Mouse (Mus musculus): ENCODE results near the gene Cstf1. TPM values are rescaled to one million over a fixed set of nuclear protein-coding genes. Genes with fewer than 3 reads are reported as not detected.

Gene Cstf1
- total RNA-seq, 2 experiments from 2014 or later, result 25.8 to 28.5 TPM

DNA sequence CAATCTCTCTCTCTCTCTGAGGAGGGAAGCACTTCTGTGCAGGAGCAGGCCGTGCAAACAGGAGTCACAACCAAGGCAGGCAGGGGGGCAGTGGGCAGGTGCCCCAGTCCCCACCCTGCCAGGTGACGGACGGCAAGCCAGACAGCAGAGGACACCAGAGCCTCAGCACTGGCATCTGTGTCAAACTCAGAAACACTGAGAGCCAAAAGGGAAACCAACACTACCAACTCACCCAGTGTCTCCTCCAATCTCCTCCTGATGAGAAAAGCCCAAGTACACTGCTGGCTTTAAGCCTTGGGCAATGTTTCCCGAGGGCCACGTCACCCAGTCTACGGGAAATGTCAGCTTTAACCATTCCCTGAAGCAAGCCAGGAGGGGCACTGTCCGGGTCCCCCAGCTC is 7.3 kb upstream of the Cstf1 start:
- DNase-seq (ENCODE audit: extremely low spot score in 1 of 2, low spot score in 2 of 2), result no peak
- intact Hi-C loops (cut with DNase I), result no loop called here

DNA sequence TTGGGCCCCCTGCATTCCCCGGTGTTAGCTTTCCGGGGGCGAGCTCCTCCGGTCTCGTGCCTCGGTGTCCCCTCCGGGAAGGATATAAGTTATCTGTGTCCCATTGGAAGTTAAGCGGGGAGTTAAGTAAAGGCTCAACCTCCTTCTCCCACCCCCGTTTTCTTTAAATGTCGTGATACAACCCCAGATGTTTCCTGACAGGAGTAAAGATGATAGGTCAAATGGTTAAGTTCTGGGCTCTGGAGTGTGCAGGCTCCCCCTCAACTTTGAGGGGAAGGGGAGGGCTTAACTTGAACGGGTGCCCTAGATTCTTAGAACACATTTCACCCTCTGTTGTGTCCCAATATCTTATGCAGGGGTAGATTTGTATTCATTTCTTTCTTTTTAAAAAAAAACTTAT is 777 bp downstream of the Cstf1 start:
- DNase-seq (ENCODE audit: extremely low spot score in 1 of 2, low spot score in 2 of 2), result no peak
- intact Hi-C loops (cut with DNase I), result loop anchor here (2.0 to 10.0 kb wide), 2 partner anchors 68 to 634 kb away; partner anchors contain the start of gene Rae1

DNA sequence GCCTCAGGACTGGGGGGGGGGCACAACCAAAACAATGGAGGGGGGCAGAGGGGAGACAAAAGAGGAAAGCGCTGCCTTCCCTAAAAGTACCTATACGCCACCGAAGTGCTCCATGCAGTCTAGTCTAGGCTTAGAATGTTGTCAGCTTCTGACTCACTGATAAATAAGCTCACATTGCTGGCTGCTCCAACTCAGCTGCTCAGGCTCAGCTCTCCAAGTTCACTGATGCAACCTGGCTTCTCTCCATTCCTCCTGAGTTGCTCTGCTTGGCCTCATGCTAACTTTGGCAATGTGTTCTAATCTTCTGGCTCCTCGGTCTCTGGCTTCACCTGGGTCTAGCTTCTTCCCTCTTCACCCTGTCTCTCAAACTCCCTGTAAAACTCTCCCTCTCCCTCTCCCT is 6.1 kb downstream of the Cstf1 start:
- intact Hi-C loops (cut with DNase I), result loop anchor here (10.0 kb wide), 1 partner anchor 628 kb away; the partner anchor contains the start of gene Rae1
- no peak for DNase-seq (ENCODE audit: extremely low spot score in 1 of 2, low spot score in 2 of 2)

DNA sequence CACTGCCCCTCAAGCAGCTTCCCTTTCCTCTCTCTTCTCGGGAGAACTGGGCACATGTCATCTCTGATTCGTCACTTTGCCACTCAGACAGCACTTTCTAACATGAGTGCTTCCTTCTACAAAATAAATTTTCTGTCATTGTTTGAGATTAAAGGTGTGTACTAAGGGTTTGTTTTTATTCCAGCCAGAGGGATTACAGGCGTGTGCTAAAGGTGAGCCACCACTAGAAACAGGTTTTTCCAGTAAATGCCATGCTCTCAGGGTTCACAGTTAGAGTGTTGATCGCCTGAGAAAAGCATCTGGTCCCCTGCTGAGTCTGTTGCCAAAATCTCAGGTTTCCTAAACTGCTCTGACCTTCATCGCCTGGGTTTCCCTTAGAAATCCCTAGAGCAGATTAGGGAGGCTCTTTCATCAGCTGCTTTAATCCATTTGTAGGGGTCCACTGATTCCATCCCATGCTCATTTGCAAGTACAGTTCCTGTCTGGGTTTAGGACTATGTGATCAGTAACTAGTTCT is 6.6 kb downstream of the Cstf1 start:
- intact Hi-C loops (cut with DNase I), result loop anchor here (10.0 kb wide), 1 partner anchor 628 kb away; the partner anchor contains the start of gene Rae1
- no peak for DNase-seq (ENCODE audit: extremely low spot score in 1 of 2, low spot score in 2 of 2)

DNA sequence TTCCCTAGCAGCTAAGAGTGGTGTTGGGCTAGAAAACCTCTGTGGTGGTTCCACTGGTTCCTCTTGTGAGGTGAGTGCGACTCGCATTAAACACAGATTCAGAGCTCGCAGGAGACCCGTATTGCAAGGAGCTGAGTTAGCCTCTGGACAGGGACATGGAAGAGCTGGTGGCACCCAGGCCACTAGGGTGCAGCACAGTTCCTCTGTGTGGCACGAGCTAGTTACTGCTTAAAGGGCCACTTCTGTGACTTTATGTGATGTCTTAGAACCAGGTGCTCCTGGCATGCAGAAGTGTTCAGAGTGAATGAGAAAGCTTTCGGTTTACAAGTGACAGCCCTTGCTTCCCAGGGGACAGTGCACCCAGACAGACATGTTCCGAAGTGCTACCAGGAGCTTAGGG is 7.9 kb downstream of the Cstf1 start:
- DNase-seq (ENCODE audit: extremely low spot score in 1 of 2, low spot score in 2 of 2), result peak in 1 of 2 experiments; percentile 67
- intact Hi-C loops (cut with DNase I), result loop anchor here (10.0 kb wide), 1 partner anchor 626 kb away; the partner anchor contains the start of gene Rae1

DNA sequence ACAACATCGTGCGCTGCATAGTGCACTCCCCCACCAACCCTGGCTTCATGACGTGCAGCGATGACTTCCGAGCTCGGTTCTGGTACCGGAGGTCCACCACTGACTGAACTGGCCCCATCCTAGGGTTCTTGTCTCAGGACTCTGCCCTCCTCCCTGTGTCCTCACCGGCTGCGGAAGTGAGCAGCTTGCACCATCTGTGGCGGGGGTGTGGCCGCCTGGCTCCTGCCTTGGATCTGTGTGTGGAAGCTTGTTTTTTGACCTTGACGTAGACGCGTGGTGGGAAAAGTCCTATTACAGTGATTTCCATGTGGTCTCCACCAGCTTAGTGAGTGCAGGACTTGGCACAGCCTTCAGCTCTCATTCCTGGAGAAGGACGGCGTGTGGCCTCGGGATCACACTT is 10.0 kb downstream of the Cstf1 start:
- intact Hi-C loops (cut with DNase I), result no loop called here
- DNase-seq (ENCODE audit: extremely low spot score in 1 of 2, low spot score in 2 of 2), result no peak

DNA sequence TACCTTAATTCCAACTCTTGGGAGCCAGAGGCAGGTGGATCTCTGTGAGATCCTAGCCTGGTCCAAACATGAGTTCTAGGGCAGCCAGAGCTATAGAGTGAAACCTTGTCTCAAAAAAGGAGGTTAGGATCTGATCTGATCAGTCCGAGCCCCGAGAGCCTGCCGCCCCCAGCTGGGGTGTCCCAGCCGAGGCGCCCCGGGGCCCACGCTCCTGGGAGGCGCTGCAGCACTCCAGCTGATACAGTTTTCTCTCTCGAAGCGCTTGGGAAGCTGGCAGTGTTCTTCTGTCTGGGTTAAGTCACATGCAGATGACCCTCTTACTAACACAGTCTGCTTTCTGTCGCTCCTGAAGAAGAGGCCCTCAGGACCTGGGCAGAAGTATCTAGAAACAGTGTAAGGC is 10.9 kb downstream of the Cstf1 start:
- DNase-seq (ENCODE audit: extremely low spot score in 1 of 2, low spot score in 2 of 2), result no peak
- intact Hi-C loops (cut with DNase I), result no loop called here

DNA sequence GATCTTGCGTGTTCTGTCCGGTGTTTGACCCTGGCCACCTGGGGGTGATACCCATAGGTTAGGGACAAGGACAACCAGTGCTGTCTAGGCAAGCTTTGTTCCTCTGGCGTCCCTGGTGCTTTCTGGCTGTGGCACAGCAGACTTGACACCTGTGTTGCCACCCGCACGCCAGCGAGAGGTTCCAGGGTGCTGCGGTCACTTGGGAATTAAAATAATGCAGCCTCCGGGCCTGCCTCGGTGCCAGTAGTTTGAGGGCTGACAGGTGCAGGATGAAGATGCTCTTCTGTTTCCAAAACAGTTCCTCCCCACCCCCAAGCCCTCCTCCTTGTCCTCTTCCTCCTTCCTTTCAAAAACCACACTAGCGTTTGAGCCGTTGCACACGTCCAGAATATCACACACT is 11.4 kb downstream of the Cstf1 start:
- intact Hi-C loops (cut with DNase I), result no loop called here
- no peak for DNase-seq (ENCODE audit: extremely low spot score in 1 of 2, low spot score in 2 of 2)

DNA sequence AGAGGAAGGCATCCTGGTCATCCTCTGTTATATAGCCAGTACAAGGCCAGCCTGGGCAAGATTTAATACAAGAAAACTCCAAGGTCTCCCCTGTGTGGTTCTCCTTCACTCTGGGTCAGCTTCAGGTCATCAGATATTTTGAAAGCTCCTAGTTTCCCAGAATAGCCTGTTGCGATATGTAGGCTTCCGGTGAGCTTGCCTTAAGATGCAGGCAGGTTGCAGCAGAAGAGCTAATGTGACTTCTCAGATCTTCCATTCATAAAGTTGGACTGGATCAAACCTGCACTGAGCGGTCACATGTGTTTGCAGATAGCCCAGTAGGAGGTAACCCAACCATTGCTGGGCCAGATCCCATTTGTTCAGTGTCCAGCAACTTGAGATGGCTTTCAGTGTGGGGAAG is 14.2 kb downstream of the Cstf1 start:
- intact Hi-C loops (cut with DNase I), result no loop called here
- no peak for DNase-seq (ENCODE audit: extremely low spot score in 1 of 2, low spot score in 2 of 2)

DNA sequence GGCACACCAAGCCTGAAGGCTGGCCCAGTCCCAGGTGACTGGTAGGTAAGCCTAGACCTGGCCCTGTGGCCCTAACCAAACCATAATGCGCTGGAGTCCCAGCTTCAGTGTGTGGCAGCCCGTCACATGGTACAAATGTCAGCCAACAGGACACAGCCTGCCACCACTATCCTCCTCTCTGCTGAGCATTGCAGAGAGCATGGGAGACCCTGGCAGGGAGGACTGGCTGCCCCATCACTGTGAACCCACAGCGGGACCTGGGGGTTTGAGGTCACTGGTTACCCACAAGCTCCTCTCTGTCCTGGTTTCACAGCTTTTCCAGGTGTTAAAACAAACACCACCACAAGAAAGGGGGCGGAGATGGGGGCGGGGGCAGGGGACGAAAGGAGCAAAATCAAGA is 19.9 kb downstream of the Cstf1 start:
- intact Hi-C loops (cut with DNase I), result no loop called here
- no peak for DNase-seq (ENCODE audit: extremely low spot score in 1 of 2, low spot score in 2 of 2)

DNA sequence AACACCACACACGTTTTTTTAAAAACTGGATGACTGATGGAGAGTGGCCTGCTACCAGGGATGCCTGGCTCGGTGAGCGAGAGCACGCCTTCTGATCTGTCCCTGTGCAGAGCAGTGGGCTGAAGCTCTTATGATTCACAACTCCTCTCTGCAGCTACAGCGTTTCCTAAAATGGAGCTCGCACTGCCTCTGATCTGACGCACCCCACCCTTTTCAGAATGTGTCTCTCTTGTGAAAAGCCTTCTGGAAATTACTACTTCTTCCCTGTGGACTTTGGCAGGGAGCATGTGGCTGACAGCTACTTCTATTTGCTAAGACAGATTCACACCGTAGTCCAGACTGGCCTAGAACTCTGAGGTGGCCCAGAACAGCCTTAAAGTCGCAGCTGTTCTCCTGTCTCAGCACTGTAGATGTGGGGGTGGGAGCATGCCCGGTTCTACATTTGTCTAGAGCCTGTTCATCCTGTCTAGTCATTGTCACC is 21.6 kb downstream of the Cstf1 start:
- intact Hi-C loops (cut with DNase I), result no loop called here
- DNase-seq (ENCODE audit: extremely low spot score in 1 of 2, low spot score in 2 of 2), result peak in 1 of 2 experiments; percentile 38

DNA sequence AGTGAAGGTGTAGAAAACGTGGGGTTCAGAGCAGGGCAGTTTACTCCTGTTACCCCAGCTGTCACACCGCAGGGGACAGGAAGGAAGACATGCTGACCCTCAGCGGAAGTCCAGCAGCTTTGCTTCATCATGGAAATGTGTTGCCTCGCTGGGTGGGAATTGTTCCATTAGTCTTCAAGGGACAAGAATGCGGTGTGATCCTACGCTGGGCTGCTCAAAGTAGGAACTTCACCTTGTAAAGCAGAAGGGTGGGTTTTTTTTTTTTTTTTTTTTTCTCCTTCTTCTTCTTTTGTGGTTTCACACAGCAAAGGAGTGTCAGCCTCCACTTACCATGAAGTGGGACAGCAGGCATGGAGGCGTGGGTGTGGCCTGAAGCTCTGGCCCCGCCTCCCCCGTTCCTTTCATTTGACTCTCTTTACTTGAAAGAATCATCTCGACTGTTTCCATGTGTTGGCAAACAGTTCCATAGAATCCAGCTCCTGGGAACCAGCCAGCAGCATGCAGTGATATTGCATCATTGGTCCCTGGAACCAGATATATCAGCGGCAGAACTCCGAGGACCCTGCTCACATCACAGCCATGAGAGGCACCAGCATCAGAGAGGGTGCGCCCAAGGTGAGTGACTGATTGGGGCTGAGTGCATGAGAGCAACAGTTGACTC is 23.0 kb downstream of the Cstf1 start, which contains the start of gene Cass4:
TSS of gene Cass4 (plus strand) at position 404 of the 661 bp plus-strand sequence.
- intact Hi-C loops (cut with DNase I), result no loop called here
- DNase-seq (ENCODE audit: extremely low spot score in 1 of 2, low spot score in 2 of 2), result peak in 1 of 2 experiments; percentile 48

DNA sequence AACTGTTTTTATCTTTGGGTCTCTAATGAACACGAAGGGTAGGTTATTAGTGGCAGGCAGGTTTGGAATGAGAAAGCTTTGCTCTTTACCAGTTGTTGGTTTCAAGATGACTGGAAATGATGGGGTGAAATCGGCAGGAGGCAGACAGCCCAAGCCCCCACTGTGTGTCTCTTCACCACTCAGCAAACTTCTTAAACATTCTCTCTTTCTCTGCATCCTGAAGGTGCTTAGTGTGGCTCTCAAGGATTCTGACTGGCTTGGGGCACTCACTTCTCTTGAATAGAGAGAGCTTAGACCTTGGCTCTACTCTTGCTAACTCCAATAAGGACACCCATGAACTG is 23.5 kb downstream of the Cstf1 start:
- intact Hi-C loops (cut with DNase I), result no loop called here
- DNase-seq (ENCODE audit: extremely low spot score in 1 of 2, low spot score in 2 of 2), result no peak

DNA sequence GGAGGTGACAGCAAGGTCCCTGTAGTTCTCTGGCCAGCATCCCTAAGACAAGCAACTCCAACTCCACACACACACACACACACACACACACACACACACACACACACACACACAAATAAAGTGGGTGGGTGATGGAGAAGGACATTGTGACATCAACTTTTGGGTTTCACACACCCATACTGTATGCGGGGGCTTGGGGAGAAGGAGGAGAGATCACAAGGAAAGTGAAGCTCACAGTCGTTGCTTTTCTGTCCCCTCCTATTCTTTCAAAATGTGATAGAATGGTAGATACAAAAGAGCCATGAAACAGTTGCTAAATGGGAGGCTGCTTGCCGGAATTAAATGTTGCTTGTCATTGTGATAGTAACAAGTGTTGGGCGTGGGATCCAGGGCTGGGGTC is 24.2 kb downstream of the Cstf1 start:
- DNase-seq (ENCODE audit: extremely low spot score in 1 of 2, low spot score in 2 of 2), result no peak
- intact Hi-C loops (cut with DNase I), result no loop called here

DNA sequence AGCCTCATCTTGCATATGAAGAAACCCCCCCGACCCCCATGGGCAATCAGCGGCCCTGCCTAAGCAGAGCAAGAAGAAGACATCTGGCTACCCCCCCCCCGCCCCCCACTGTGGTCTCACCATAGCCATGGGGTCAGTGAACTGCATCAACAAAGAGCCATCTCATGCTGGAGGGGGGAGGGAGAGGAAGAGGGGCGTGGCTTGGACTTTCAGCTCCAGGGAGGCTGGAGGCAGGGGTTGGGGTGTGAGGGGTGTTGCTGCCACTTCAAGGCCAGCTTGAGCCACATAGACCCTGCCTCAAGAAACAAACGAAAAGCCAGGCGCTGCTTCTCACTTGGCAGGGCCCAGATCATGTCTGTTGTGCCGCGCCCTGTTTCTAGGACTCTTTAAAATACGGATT is 25.5 kb downstream of the Cstf1 start:
- no peak for DNase-seq (ENCODE audit: extremely low spot score in 1 of 2, low spot score in 2 of 2)
- intact Hi-C loops (cut with DNase I), result no loop called here

DNA sequence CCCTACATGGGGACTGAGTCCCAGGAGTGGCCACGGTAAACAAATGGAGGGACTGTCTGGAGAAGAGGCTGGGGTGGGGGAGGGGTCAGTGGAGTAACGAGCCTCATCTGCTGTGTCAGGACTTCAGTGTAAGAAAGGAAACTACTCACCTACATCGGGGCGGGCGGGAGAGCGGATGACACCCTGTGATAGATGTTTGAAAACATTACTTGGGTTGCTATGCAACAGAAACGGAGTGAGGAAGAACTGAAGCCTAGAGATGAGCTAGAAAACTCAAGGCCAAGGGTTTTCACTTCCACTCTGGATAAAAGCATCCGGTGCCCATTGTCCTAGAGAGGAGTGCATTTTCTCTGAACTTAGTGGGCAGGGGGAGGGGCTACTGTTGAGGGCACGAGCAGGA is 29.4 kb downstream of the Cstf1 start:
- DNase-seq (ENCODE audit: extremely low spot score in 1 of 2, low spot score in 2 of 2), result no peak
- intact Hi-C loops (cut with DNase I), result no loop called here

DNA sequence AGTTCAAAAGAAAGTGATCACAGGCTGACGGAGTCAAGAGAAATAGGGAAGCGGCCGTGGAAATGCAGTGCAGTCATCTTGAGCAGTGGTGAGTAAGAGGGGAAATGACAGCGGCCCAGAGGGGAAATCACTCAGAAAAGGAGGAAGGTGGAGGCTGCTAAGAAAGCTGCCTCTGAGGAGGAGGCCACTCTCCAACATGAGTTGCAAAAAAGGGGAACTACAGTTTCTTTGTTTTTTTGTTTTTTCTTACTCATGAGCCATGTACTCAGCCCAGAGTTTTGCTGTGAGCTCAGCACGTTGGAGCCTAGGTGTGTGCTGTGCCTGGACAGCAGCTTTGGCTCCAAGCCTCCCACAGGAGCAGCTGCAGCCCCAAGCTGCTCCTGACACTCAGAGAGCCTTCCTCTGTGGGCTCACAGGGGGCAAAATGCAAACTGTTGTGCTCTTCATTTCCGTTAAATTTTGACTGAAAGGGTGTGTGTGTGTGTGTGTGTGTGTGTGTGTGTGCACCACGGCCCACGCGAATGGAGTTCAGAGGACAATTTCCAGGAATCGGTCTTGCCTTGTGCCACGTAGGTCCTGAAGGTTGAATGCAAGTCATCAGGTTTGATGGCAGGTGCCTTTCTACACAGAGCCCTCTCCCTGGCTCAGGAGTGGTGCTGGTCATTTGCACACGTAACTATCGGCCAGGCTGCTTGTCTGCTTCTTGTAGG is 30.8 kb downstream of the Cstf1 start:
- intact Hi-C loops (cut with DNase I), result no loop called here
- DNase-seq (ENCODE audit: extremely low spot score in 1 of 2, low spot score in 2 of 2), result no peak

DNA sequence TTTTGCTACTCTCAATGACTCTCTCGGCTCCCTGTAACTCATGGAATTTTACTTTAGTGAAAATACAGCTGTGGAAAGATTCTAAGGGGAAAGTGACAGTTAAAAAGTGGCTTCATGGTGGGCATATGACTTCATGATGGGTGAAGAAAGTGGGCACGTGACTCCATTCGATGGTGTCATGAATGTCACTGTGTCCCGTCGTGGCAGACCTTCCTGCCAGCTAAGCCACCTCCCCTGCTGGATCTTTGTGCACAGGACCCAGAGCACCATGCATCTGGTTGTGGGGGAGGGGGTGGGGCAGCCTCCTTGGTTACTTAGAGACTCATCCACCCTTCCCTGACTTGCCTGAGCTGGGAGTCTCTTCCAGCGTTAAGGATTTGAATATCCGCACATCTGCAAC is 33.8 kb downstream of the Cstf1 start:
- intact Hi-C loops (cut with DNase I), result no loop called here
- DNase-seq (ENCODE audit: extremely low spot score in 1 of 2, low spot score in 2 of 2), result no peak

DNA sequence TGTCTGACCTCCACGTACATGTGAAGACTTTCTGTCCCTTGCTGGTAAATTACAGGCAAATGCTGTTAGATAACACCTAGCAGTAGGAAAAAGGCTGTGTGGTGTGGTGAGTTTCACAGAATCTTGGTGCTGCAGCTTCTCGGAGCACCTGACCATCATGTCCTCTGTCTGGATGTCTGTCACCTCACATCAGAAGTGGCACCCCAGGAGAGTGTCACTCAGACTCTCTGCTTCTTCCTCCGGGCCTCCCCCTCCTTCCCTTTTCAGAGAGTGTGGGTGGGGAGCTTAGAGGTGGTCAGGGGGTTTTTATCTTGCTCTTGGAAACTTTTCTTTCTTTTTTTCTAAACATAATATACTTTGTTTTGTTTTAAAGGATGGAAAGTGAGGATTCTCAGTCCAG is 34.5 kb downstream of the Cstf1 start:
- intact Hi-C loops (cut with DNase I), result no loop called here
- no peak for DNase-seq (ENCODE audit: extremely low spot score in 1 of 2, low spot score in 2 of 2)

DNA sequence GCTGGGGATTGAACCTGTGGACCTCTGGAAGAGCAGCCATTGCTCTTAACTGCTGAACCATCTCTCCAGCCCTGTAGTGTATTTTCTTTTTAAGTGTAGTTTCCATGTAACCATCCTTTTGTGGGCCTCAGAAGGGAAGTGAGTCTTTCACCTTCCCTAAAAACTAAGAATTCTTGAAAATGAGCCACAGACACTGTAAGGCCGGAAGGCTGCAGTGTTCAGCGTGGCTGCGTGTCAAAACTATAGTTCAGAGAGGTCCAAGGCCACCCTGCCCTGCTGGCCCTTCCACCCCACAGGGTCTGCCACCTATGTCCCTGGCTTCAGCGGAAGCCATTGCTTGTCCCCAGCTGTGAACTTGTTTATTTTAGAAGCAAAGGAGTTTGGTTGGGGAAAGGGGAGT is 35.7 kb downstream of the Cstf1 start:
- intact Hi-C loops (cut with DNase I), result no loop called here
- DNase-seq (ENCODE audit: extremely low spot score in 1 of 2, low spot score in 2 of 2), result no peak
